In the genomic region with DNA sequence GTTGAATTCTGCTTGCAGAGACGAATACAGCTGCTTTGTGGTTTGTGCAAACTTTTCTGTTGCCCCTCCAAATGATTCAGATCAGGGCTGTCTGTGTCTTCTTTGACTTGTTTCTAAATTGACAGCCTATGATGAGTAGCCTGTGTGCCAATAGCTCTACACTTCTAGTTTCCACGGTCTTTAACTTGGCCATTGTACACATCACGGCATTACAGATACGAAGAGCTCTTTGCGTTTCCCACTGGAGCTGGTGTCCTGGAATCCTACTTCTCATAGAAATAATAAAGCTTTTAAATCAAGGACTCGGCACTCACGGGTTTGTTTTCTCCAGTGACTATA, we compare ENCODE assay signal across 9 mouse cellular contexts. TPM values are rescaled to one million over a fixed set of nuclear protein-coding genes. Genes with fewer than 3 reads are reported as not detected.
DNase-seq lines count a peak whose midpoint lies in the region; ATAC-seq and TF ChIP-seq lines count a peak whose summit lies in the region.
"Had no signal": no experiment of that assay in that cellular context is flagged by ENCODE, and none has a peak within 500 bp of the region (broad histone marks: within the 10 kb centered on the region; RNA-seq: fewer than 3 reads in every experiment).

No protein-coding gene starts in this region.

- no peaks in the 10 kb centered on the region for H3K9me3 ChIP-seq in heart, embryonic 12.5 days (replicated peaks)
- H3K9me3 ChIP-seq in lung, embryonic 14.5 days (ENCODE audit: low read depth, low read length), result no peaks in the 10 kb centered on the region
- H3K9me3 ChIP-seq in intestine, postnatal 0 days (ENCODE audit: control insufficient read depth), result no peaks in the 10 kb centered on the region
- no peaks in the 10 kb centered on the region for H3K9me3 ChIP-seq in stomach, embryonic 15.5 days
- H3K9me3 ChIP-seq: megakaryocyte, embryonic 14.5 days had no signal

- peak overlapping the region; percentile 19; the same call in 1 of the 2 replicates for H3K4me3 ChIP-seq in heart, embryonic 12.5 days
- H3K4me3 ChIP-seq in lung, embryonic 14.5 days (ENCODE audit: low read depth, low read length), result no peak overlapping the region
- H3K4me3 ChIP-seq in intestine, postnatal 0 days (ENCODE audit: low read depth, low read length), result peak overlapping the region; percentile 24
- 0 out of 2 replicates have a peak overlapping the region, but pooled peaks have one; percentile 5 for H3K4me3 ChIP-seq in stomach, embryonic 15.5 days (replicated peaks)
- H3K4me3 ChIP-seq: megakaryocyte, embryonic 14.5 days had no signal

- H3K4me1 ChIP-seq in heart, embryonic 12.5 days (replicated peaks), result peaks cover 6% of the 10 kb centered on the region; the same call in 1 of the 2 replicates
- H3K4me1 ChIP-seq in lung, embryonic 14.5 days (ENCODE audit: insufficient read depth), result no peaks in the 10 kb centered on the region
- H3K4me1 ChIP-seq in intestine, postnatal 0 days (replicated peaks; ENCODE audit: control insufficient read depth, insufficient read depth, low read length), result no peaks in the 10 kb centered on the region
- H3K4me1 ChIP-seq in stomach, embryonic 15.5 days, result 0 out of 2 replicates have a peak, but pooled peaks cover 9% of the 10 kb centered on the region
- H3K4me1 ChIP-seq: megakaryocyte, embryonic 14.5 days had no signal

- no peak for DNase-seq in heart, adult 9 months (ENCODE audit: low spot score in 2 of 2)
- no peak for DNase-seq in lung, embryonic 14.5 days
- DNase-seq in lung, postnatal 4 days, result no peak
- no peak for DNase-seq in adrenal gland, postnatal 14 days
- no peak for DNase-seq in layer of hippocampus, postnatal 14 days (ENCODE audit: low spot score in 2 of 2)

- H3K9ac ChIP-seq in heart, embryonic 12.5 days, result no peak overlapping the region
- no peak overlapping the region for H3K9ac ChIP-seq in lung, embryonic 14.5 days
- H3K9ac ChIP-seq in intestine, postnatal 0 days (ENCODE audit: low read depth, low read length), result no peak overlapping the region
- H3K9ac ChIP-seq in stomach, embryonic 15.5 days, result no peak overlapping the region

- no peak overlapping the region for H3K27ac ChIP-seq in heart, embryonic 12.5 days (ENCODE audit: poor library complexity, severe bottlenecking)
- H3K27ac ChIP-seq in lung, embryonic 14.5 days (ENCODE audit: low read depth), result no peak overlapping the region
- no peak overlapping the region for H3K27ac ChIP-seq in intestine, postnatal 0 days (ENCODE audit: low read depth, low read length)
- H3K27ac ChIP-seq in stomach, embryonic 15.5 days, result no peak overlapping the region

- no peak for ATAC-seq in heart, embryonic 12.5 days (ENCODE audit: insufficient number of reproducible peaks, low FRiP score)
- no peak; the same call in 1 of the 2 replicates for ATAC-seq in lung, embryonic 14.5 days (ENCODE audit: insufficient read depth)
- ATAC-seq in intestine, postnatal 0 days, result peak; percentile 33; the same call in 1 of the 2 replicates
- ATAC-seq in stomach, embryonic 15.5 days (ENCODE audit: insufficient read depth, low FRiP score, low read depth), result no peak

- no peaks in the 10 kb centered on the region for H3K27me3 ChIP-seq in heart, embryonic 12.5 days (replicated peaks)
- H3K27me3 ChIP-seq in lung, embryonic 14.5 days (ENCODE audit: insufficient read depth, low read length), result no peaks in the 10 kb centered on the region
- H3K27me3 ChIP-seq in intestine, postnatal 0 days (replicated peaks; ENCODE audit: control insufficient read depth, insufficient read depth, low read length), result no peaks in the 10 kb centered on the region
- H3K27me3 ChIP-seq in stomach, embryonic 15.5 days (replicated peaks), result no peaks in the 10 kb centered on the region
- H3K27me3 ChIP-seq: megakaryocyte, embryonic 14.5 days had no signal

- TF ChIP-seq CTCF in lung, embryonic 14.5 days (IDR thresholded peaks at IDR 0.05; ENCODE audit: low read depth), result no peak
- TF ChIP-seq CTCF in intestine, postnatal 0 days (IDR thresholded peaks at IDR 0.05; ENCODE audit: low read depth), result no peak

- H3K36me3 ChIP-seq in heart, embryonic 12.5 days, result no peaks in the 10 kb centered on the region
- H3K36me3 ChIP-seq in lung, embryonic 14.5 days (ENCODE audit: insufficient read depth), result no peaks in the 10 kb centered on the region
- no peaks in the 10 kb centered on the region for H3K36me3 ChIP-seq in intestine, postnatal 0 days (ENCODE audit: control insufficient read depth, insufficient read depth)
- no peaks in the 10 kb centered on the region for H3K36me3 ChIP-seq in stomach, embryonic 15.5 days

- WGBS in heart, embryonic 12.5 days, result 68% methylated on average over 7 of the region's 7 CpGs
- WGBS in lung, embryonic 14.5 days, result 54% methylated on average over 7 of the region's 7 CpGs
- 44% methylated on average over 7 of the region's 7 CpGs for WGBS in intestine, postnatal 0 days
- 56% methylated on average over 7 of the region's 7 CpGs for WGBS in stomach, embryonic 15.5 days

- peak overlapping the region; percentile 60 for H3K4me2 ChIP-seq in heart, embryonic 12.5 days
- H3K4me2 ChIP-seq in lung, embryonic 14.5 days, result peak overlapping the region; percentile 47
- H3K4me2 ChIP-seq in intestine, postnatal 0 days (replicated peaks; ENCODE audit: low read depth), result peak overlapping the region; percentile 55
- peak overlapping the region; percentile 33 for H3K4me2 ChIP-seq in stomach, embryonic 15.5 days

RNA-seq across cellular contexts. Expression of gene Scel, which starts 0.3 kb away (rescaled TPM):
- polyA plus RNA-seq in heart, embryonic 12.5 days (2016; fragmentation: Nextera tagmentation; extraction: Ambion mirVana), result 0.22 and 0.31 TPM in 2 replicates
- 1.7 and 1.9 TPM in 2 replicates for polyA plus RNA-seq in lung, embryonic 14.5 days (2014; fragmentation: Nextera tagmentation; extraction: Ambion mirVana)
- 0.48 and 0.59 TPM in 2 replicates for polyA plus RNA-seq in intestine, postnatal 0 days (2015; fragmentation: Nextera tagmentation; extraction: Ambion mirVana)
- polyA plus RNA-seq in stomach, embryonic 15.5 days (2015; fragmentation: Nextera tagmentation; extraction: Ambion mirVana), result 5.6 and 10.8 TPM in 2 replicates
- 0.15 TPM in 1 of 2 replicates, not detected in the other for total RNA-seq in adrenal gland, postnatal 14 days (2021)
- 1 to 10 TPM in 1 of 2 experiments, under 1 TPM in 1; 0.55 to 1.1 TPM for total RNA-seq in layer of hippocampus, postnatal 14 days (2021)
